Mouse (Mus musculus) G1E (cell line): Measurements from ENCODE around the gene Gm11733.

Experiments
- CTCF ChIP-seq: IDR thresholded peaks from 2 replicates; pipeline ENCODE4 v1.5.1; 2012; ENCODE audit warnings: low read depth, low read length, inconsistent platforms, mixed read lengths
- GATA1 ChIP-seq: IDR thresholded peaks from 2 replicates; pipeline ENCODE4 v1.6.1; 2012; ENCODE audit warnings: borderline replicate concordance, low read length, inconsistent platforms, mixed read lengths

DNA sequence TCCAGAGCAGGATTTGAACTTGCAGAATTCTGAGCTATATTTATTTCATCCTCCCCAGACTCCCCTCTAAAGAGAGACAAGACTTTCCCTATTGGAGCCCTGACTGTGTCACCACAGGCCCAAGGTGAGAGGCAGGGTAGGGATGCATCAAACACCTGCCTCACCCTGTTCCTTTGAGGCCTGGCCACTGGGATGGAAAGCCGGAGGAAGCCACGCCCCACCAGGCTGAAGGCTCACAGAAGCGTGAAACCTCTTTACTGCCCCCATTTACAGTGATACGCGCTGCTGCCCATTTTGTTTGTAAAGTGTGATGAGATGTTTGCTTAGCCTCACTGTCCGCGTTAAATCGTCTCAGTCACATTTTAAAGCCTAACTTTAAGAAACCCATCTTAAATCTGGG is 25.0 kb upstream of the Gm11733 start:
- no peak for TF ChIP-seq CTCF
- TF ChIP-seq GATA1: no peak
